Mouse (Mus musculus) stomach, postnatal 0 days (tissue): Measurements from ENCODE around the gene Tmem30c. TPM values are rescaled to one million over a fixed set of nuclear protein-coding genes. Genes with fewer than 3 reads are reported as not detected.

Experiments
- ATAC-seq: fragments of 200-750 bp; cut with Nextera tagmentation; 2 replicates; pipeline ENCODE4 v1.8.0; 2017; ENCODE audit not compliant: low FRiP score, low TSS enrichment
- DNase-seq: peaks from one replicate; pipeline ENCODE4 v3.0.0-alpha.2; 2016; ENCODE audit warnings: low spot score
- H3K27ac ChIP-seq: fragments of 300-500 bp; sonication (generic); replicated peaks from 2 replicates; pipeline ENCODE4 v1.5.1; 2014; ENCODE audit warnings: mild to moderate bottlenecking, control low read depth
- H3K27me3 ChIP-seq: fragments of 300-500 bp; sonication (generic); 2 replicates; pipeline ENCODE4 v1.6.1; 2014; ENCODE audit warnings: low read length; ENCODE audit not compliant: control insufficient read depth, insufficient read depth
- H3K36me3 ChIP-seq: fragments of 300-500 bp; sonication (generic); 2 replicates; pipeline ENCODE4 v1.6.1; 2014; ENCODE audit warnings: low read length, mixed read lengths; ENCODE audit not compliant: control insufficient read depth, insufficient read depth
- H3K4me1 ChIP-seq: fragments of 300-500 bp; sonication (generic); replicated peaks from 2 replicates; pipeline ENCODE4 v1.6.1; 2014; ENCODE audit warnings: antibody characterized with exemption; ENCODE audit not compliant: control insufficient read depth, insufficient read depth
- H3K4me2 ChIP-seq: fragments of 300-500 bp; sonication (generic); replicated peaks from 2 replicates; pipeline ENCODE4 v1.6.1; 2014; ENCODE audit warnings: low read depth, mild to moderate bottlenecking, control low read depth, moderate library complexity
- H3K4me3 ChIP-seq: fragments of 300-500 bp; sonication (generic); 2 replicates; pipeline ENCODE4 v1.5.1; 2014; ENCODE audit warnings: low read depth, low read length, control low read depth
- H3K9ac ChIP-seq: fragments of 300-500 bp; sonication (generic); 2 replicates; pipeline ENCODE4 v1.6.1; 2014; ENCODE audit warnings: mild to moderate bottlenecking, low read length, control low read depth, mixed read lengths
- H3K9me3 ChIP-seq: fragments of 300-500 bp; sonication (generic); 2 replicates; pipeline ENCODE4 v1.6.1; 2016; ENCODE audit warnings: low read length; ENCODE audit not compliant: control insufficient read depth
- CTCF ChIP-seq: IDR thresholded peaks from 2 replicates; pipeline ENCODE4 v1.5.1; 2016; ENCODE audit warnings: antibody characterized with exemption, low read depth, mild to moderate bottlenecking, moderate library complexity
- EP300 ChIP-seq: optimal IDR thresholded peaks from 2 replicates; pipeline ENCODE3; 2016; ENCODE audit warnings: antibody characterized with exemption
- WGBS: fragments of 180-500 bp; shearing (Covaris S2); extraction: QIAGEN DNeasy Blood & Tissue Kit; methylation state at CpG from one replicate; pipeline ENCODE4 v1.1.7; 2014; 5-methylcytosine and 5-hydroxymethylcytosine counted together
- polyA plus RNA-seq: library from polyadenylated mRNA; unstranded; fragments of >200 nt; fragmentation: Nextera tagmentation; extraction: Ambion mirVana; gene quantifications from 2 replicates; pipeline ENCODE4 v1.2.1, GENCODE M21; 2015

The Tmem30c gene
- polyA plus RNA-seq, 1 experiment from 2014 or later: not detected

DNA sequence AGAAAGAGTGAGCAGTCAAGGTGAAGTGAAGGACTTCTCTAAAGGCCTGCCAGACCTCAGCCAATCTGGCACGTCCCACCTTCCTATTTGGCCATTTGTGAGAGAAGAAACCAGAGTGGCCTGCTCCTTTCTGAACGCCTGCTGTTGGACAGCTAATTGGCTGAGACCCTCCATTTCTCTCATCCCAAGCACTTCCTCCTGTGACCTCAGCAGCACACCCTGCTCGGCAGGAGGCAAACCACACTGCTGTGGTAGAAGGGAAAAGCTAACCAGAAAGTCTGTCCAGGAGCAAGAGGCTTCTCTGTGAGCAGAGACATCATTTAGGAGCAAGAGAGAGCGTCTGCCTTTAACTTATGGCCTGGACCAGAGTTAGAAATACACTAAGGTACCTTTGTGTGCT lies 24.5 kb upstream of the Tmem30c start:
- Histone ChIP-seq H3K4me3 (no peak overlapping the region), H3K9me3 (no peaks in the 10 kb centered on the region), H3K4me1 (no peaks in the 10 kb centered on the region; the same call in 1 of the 2 replicates), H3K36me3 (no peaks in the 10 kb centered on the region), H3K4me2 (no peak overlapping the region), H3K9ac (no peak overlapping the region), H3K27ac (no peak overlapping the region), H3K27me3 (no peaks in the 10 kb centered on the region)
- 73% methylated on average over 4 of the region's 4 CpGs for WGBS
- TF ChIP-seq CTCF (no peak), EP300 (no peak)
- ATAC-seq: no peak
- DNase-seq: no peak

GRCm38 (mm10) chr16:57315026-57315425 lies 22.4 kb upstream of the Tmem30c start:
- Histone ChIP-seq H3K36me3 (no peaks in the 10 kb centered on the region), H3K9me3 (no peaks in the 10 kb centered on the region), H3K9ac (no peak overlapping the region; the same call in 1 of the 2 replicates), H3K4me3 (no peak overlapping the region), H3K4me1 (no peaks in the 10 kb centered on the region; the same call in 1 of the 2 replicates), H3K27ac (peak overlapping the region; percentile 61), H3K27me3 (no peaks in the 10 kb centered on the region), H3K4me2 (no peak overlapping the region)
- TF ChIP-seq EP300 (no peak), CTCF (no peak)
- DNase-seq (no peak), ATAC-seq (peak; percentile 8; the same call in 1 of the 2 replicates)
- WGBS: 71% methylated on average over 9 of the region's 9 CpGs

DNA sequence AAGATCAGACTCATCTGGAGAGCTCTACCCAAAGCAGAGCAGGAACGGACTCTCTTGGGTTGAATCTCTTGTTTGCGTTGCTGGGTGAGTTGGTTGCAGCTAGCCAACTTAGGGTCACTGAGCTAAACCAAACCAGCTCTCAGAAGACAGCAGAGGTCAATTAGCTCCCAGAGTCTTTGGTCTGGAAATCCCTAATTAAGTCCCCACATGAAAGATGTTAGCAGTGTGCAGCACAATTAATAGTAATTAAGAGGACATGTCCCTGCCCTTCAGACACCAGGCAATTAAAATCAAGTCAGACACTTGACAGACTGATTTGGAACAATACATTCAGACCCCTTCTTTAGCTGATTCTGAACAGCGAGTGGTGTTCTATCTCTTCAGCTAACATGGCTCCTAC lies 21.6 kb upstream of the Tmem30c start:
- Histone ChIP-seq H3K9me3 (no peaks in the 10 kb centered on the region), H3K27ac (no peak overlapping the region; the same call in 1 of the 2 replicates), H3K36me3 (no peaks in the 10 kb centered on the region), H3K9ac (no peak overlapping the region), H3K4me3 (no peak overlapping the region), H3K4me1 (no peaks in the 10 kb centered on the region; the same call in 1 of the 2 replicates), H3K27me3 (no peaks in the 10 kb centered on the region), H3K4me2 (no peak overlapping the region)
- ATAC-seq: no peak
- TF ChIP-seq EP300 (no peak), CTCF (no peak)
- WGBS: 89% methylated on average over 3 of the region's 3 CpGs
- DNase-seq: no peak

DNA sequence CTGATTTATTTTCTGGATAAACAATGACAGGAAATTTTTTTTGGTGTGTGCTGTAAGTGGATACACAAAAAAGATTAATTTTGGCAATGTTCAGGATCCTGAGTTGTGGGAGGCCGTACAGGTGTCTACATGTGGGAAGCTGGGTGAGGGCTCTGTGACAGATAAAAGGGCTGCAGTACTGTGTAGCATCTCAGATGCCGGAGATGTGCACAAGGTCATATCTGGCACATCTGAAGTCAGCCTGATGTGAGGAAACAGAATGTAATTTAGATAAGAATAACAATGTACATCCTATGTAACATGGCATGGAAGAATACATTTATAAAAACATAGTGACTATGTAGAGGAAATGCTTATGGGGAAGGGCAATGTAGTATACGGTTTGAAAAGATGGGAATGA lies 20.8 kb upstream of the Tmem30c start:
- Histone ChIP-seq H3K27ac (no peak overlapping the region), H3K9me3 (no peaks in the 10 kb centered on the region), H3K4me2 (no peak overlapping the region), H3K9ac (no peak overlapping the region), H3K4me1 (no peaks in the 10 kb centered on the region; the same call in 1 of the 2 replicates), H3K27me3 (no peaks in the 10 kb centered on the region), H3K36me3 (no peaks in the 10 kb centered on the region), H3K4me3 (no peak overlapping the region)
- no peak for ATAC-seq
- DNase-seq: no peak
- WGBS: 78% methylated on average over 3 of the region's 3 CpGs
- TF ChIP-seq CTCF: no peak
- TF ChIP-seq EP300: no peak

GRCm38 (mm10) chr16:57312130-57312529 lies 19.5 kb upstream of the Tmem30c start:
- Histone ChIP-seq H3K27me3 (no peaks in the 10 kb centered on the region), H3K36me3 (no peaks in the 10 kb centered on the region), H3K9ac (no peak overlapping the region), H3K4me2 (no peak overlapping the region), H3K4me3 (no peak overlapping the region), H3K27ac (no peak overlapping the region), H3K4me1 (no peaks in the 10 kb centered on the region; the same call in 1 of the 2 replicates), H3K9me3 (no peaks in the 10 kb centered on the region)
- ATAC-seq: no peak
- WGBS: 86% methylated on average over 2 of the region's 2 CpGs
- TF ChIP-seq EP300: no peak
- DNase-seq: no peak

DNA sequence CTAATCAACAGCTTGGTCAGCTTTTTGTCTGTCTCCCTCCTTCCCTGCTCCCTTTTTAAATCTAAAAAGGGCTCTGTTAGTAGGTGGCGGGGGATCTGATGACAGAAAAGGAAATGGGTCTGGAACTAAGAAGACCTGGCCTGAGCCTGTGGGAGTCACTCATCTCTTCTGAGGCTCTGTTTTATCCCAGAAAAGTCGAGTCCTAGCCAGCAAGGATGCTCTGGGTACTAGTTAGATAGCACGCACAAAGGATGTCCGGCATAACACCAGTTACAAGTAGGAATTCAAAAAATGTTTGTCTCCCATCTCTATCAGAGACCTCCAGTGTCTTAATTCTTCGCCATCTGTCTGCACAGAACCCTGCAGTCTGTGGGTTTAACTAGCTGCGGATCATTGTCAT lies 12.8 kb upstream of the Tmem30c start:
- Histone ChIP-seq H3K9me3 (no peaks in the 10 kb centered on the region), H3K4me2 (no peak overlapping the region), H3K4me3 (no peak overlapping the region), H3K4me1 (no peaks in the 10 kb centered on the region), H3K27ac (no peak overlapping the region), H3K36me3 (no peaks in the 10 kb centered on the region), H3K27me3 (no peaks in the 10 kb centered on the region), H3K9ac (no peak overlapping the region)
- WGBS: 80% methylated on average over 6 of the region's 6 CpGs
- no peak for ATAC-seq
- DNase-seq: no peak
- TF ChIP-seq EP300 (no peak), CTCF (no peak)
